Mouse (Mus musculus): ENCODE data around the gene Abhd8.

DNA sequence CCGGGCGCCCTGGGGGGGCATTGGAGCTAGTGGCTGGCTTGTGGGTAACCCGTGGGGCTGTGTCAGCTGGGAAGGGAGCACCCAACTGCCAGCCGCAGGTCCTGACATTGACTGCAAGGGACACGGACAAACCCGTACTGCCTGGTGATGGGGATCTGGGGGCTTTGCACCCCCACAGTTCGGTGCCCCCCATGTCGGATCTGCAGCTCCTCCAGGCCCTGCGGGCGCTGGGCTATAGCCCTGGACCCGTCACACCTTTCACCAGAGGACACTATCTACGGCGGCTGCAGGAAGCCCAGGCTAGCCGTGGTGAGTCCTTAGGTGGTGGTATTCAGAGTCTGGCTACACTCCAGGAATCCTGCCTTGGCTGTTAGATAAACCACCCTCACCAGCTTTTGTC, 56.0 kb downstream of the Abhd8 start:
- TF ChIP-seq EP300 (IDR thresholded peaks at IDR 0.05; ENCODE audit: low read depth) (no peak), CTCF (IDR thresholded peaks at IDR 0.05; ENCODE audit: low read depth) (no peak)
